19 mouse cellular contexts compared by ENCODE assay signal in the genomic region with DNA sequence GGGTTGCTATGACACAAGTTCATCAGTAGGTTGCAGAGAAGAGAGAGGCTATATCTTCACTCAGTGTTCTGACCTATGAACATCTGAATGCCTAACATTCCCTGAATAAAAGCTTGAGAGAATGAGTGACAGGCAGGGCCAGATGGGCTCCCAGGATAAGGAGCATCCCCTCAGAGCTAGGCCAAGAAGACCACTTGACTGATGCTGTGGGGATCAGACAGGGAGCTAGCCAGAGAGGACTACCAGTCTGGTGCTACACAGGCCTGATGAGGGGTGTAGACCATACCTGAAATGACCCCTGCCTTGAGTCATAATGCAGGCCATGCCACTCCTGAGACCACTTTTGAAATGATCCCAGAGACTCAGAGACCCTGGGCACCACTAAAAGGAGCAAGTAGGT.
"Had no signal": no experiment of that assay in that cellular context is flagged by ENCODE, and none has a peak within 500 bp of the region (broad histone marks: within the 10 kb centered on the region; RNA-seq: fewer than 3 reads in every experiment).

No protein-coding gene starts in this region.

- H3K4me3 ChIP-seq: midbrain, embryonic 10.5 days; midbrain, embryonic 13.5 days; midbrain, embryonic 15.5 days; myocyte; neural tube, embryonic 13.5 days; neural tube, embryonic 15.5 days had no signal

- H3K36me3 ChIP-seq: midbrain, embryonic 10.5 days; midbrain, embryonic 13.5 days; midbrain, embryonic 15.5 days; neural tube, embryonic 13.5 days; neural tube, embryonic 15.5 days had no signal

- ATAC-seq: midbrain, embryonic 13.5 days; midbrain, embryonic 15.5 days had no signal

- H3K27ac ChIP-seq: liver, embryonic 14.5 days; midbrain, embryonic 10.5 days; midbrain, embryonic 13.5 days; midbrain, embryonic 15.5 days; neural tube, embryonic 13.5 days; neural tube, embryonic 15.5 days had no signal

- H3K27me3 ChIP-seq: midbrain, embryonic 13.5 days; midbrain, embryonic 15.5 days; neural tube, embryonic 13.5 days; neural tube, embryonic 15.5 days had no signal

- DNase-seq: lung, adult 18-20 months; lung, embryonic 14.5 days; lung, postnatal 10 days; lung, postnatal 4 days; retina, postnatal 1 day; right cerebral cortex, adult 18-20 months; right cerebral cortex, postnatal 25 days; right cerebral cortex, postnatal 4 days; spleen, adult 18-20 months; thymus, adult 18-20 months; thymus, postnatal 14 days; thymus, postnatal 36 days had no signal

- H3K4me2 ChIP-seq: lung, embryonic 14.5 days; midbrain, embryonic 13.5 days; midbrain, embryonic 15.5 days; neural tube, embryonic 13.5 days; neural tube, embryonic 15.5 days had no signal

- H3K4me1 ChIP-seq: midbrain, embryonic 13.5 days; midbrain, embryonic 15.5 days; neural tube, embryonic 13.5 days; neural tube, embryonic 15.5 days had no signal

- H3K9me3 ChIP-seq: midbrain, embryonic 10.5 days; midbrain, embryonic 13.5 days; midbrain, embryonic 15.5 days; neural tube, embryonic 13.5 days; neural tube, embryonic 15.5 days had no signal

- H3K9ac ChIP-seq: liver, embryonic 14.5 days; lung, embryonic 14.5 days; midbrain, embryonic 13.5 days; midbrain, embryonic 15.5 days; neural tube, embryonic 13.5 days; neural tube, embryonic 15.5 days had no signal
